Mouse (Mus musculus) monocyte, adult 59 days (primary cell): Measurements from ENCODE around the gene Olfr461. TPM values are rescaled to one million over a fixed set of nuclear protein-coding genes. Genes with fewer than 3 reads are reported as not detected.

Experiments
- total RNA-seq, 2 experiments: library from RNA; stranded (reverse); gene quantifications; one replicate each; pipeline ENCODE4 v1.2.4; 2023

The Olfr461 gene
- not detected for total RNA-seq

GRCm38 (mm10) chr6:40554950-40555349, at the start of gene Olfr461:
Gene Olfr461 (minus strand): TSS chr6:40555050.

DNA sequence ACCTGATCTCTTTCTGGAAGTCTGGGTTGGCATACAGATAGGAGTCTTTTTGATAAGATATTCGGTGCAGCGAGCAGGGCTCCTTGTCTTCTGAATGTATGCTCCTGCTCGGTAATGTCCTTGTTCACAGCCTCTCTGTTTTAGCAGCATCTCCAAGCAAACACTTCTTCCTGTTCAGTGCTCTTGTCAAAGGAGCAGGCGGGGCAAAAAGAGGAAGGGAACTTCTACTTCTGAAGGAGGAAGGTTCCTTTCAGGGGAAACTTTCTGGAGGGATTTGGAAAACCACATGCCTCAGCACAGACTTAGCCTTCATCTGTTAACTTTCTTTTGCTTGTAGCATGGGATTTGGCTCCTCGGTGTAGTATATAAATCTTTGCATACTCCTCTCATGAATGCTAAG, 30.8 kb upstream of the Olfr461 start, which contains the start of gene Clec5a:
TSS of gene Clec5a (minus strand) at position 177 of the 400 bp plus-strand sequence.

DNA sequence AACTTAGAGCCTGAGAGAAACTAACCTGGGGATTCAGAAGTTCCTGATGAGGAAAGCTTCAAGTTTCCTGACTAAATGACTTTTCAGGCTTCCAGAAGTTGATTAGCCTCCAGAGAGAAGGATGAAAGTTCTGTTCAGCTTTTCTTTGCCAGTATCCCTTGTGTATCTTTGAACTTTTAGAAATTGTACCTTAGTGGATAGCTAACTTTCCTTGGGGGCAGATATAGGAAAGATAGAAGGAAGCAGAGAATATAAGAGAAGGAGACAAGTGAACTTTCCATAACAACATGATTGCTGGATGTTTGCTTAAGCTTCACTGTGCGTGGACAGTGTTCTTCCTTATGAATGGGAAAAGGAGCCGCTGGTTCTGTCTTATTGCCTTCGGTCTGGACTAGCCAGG, 14.3 kb upstream of the Olfr461 start, which contains the start of gene Olfr460:
TSS of gene Olfr460 (plus strand) at position 301 of the 400 bp plus-strand sequence.

DNA sequence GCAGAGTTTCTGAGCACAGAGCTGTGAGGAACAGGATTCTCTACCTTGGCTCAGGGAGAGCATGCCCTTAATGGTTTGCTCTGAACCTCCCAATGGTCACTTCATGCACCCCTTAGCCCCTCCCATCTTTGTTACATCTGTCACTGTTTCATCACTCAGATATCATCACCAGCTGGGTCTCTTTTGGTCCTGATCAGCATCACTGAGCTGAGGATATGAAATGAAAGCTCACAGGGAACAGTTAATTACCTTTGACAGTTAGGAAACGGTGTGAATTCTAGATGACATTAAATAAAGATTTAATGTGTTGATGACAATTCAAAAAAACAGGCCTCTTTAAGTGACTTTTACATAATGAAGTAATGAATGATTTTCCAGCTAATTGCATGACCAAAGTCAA, 35.4 kb downstream of the Olfr461 start, which contains the start of gene Prss37:
TSS of gene Prss37 (minus strand) at position 101 of the 400 bp plus-strand sequence.

GRCm38 (mm10) chr6:40493229-40493628, 61.6 kb downstream of the Olfr461 start, which contains the start of gene Tas2r108:
Gene Tas2r108 (plus strand): TSS chr6:40493529.

Other genes with a start within 250 kb of the Olfr461 start
- 10 to 100 TPM; 11.6 to 13.1 TPM for gene Agk, start 229.9 kb downstream of the Olfr461 start, total RNA-seq
- gene E330009J07Rik, start 118.9 kb downstream of the Olfr461 start, total RNA-seq: 1 to 10 TPM; 4.3 to 4.9 TPM
- gene Wee2, start 116.0 kb downstream of the Olfr461 start, total RNA-seq: not detected
- 10 to 100 TPM; 32.7 to 39.2 TPM for gene Ssbp1, start 83.7 kb downstream of the Olfr461 start, total RNA-seq
- not detected for gene Tas2r137, start 63.8 kb downstream of the Olfr461 start, total RNA-seq
- gene Tas2r108, start 61.5 kb downstream of the Olfr461 start, total RNA-seq: not detected
- gene Prss37, start 35.5 kb downstream of the Olfr461 start, total RNA-seq: not detected
- gene Olfr460, start 14.4 kb upstream of the Olfr461 start, total RNA-seq: not detected
- 10 to 100 TPM; 16.3 to 17.5 TPM for gene Clec5a, start 30.8 kb upstream of the Olfr461 start, total RNA-seq
- not detected for gene Tas2r138, start 58.3 kb upstream of the Olfr461 start, total RNA-seq
- under 1 TPM in 1 of 2 experiments, not detected in 1; 0.24 TPM for gene Mgam, start 73.8 kb upstream of the Olfr461 start, total RNA-seq